Mouse (Mus musculus): ENCODE data around the gene Lrrc1.

GRCm38 (mm10) chr9:77388956-77389355 is 155.7 kb downstream of the Lrrc1 start:
- no peak for TF ChIP-seq POLR2A (IDR thresholded peaks at IDR 0.05; ENCODE audit: extremely low read depth, insufficient read depth, low read length)
- no peak for TF ChIP-seq CTCF (IDR thresholded peaks at IDR 0.05; ENCODE audit: extremely low read depth, insufficient read depth, low read length)
